In genomic region chr7:115941766-115942165, GRCm38 (mm10) we compare ENCODE assay signal across 8 mouse cellular contexts.
DNase-seq lines count a peak whose midpoint lies in the region; ATAC-seq and TF ChIP-seq lines count a peak whose summit lies in the region.

No protein-coding gene starts in this region.

- ATAC-seq in granulocyte monocyte progenitor cell, adult 5-6 weeks (replicated peaks; ENCODE audit: poor library complexity, severe bottlenecking) = peak; percentile 59
- peak; percentile 95 for ATAC-seq in megakaryocyte progenitor cell, adult 5-6 weeks (replicated peaks; ENCODE audit: poor library complexity)

- no peak overlapping the region for H3K27ac ChIP-seq in thymus, adult 2 months (ENCODE audit: control insufficient read depth, insufficient read depth, low read length)

- no peak overlapping the region for H3K4me3 ChIP-seq in thymus, adult 2 months (ENCODE audit: control insufficient read depth, insufficient read depth, low read length)

- H3K27me3 ChIP-seq in thymus, adult 2 months (ENCODE audit: control insufficient read depth, insufficient read depth, low read length) = no peaks in the 10 kb centered on the region

- no peaks in the 10 kb centered on the region for H3K36me3 ChIP-seq in thymus, adult 2 months (ENCODE audit: control insufficient read depth, insufficient read depth, low read length)

- 36% methylated on average over 6 of the region's 6 CpGs for WGBS in thymus, adult 2 months

- TF ChIP-seq POLR2A in thymus, adult 2 months (IDR thresholded peaks at IDR 0.05; ENCODE audit: control insufficient read depth, extremely low read depth, insufficient read depth, low read length, poor library complexity) = no peak

- H3K4me1 ChIP-seq in thymus, adult 2 months (replicated peaks; ENCODE audit: control insufficient read depth, insufficient read depth, low read length) = no peaks in the 10 kb centered on the region

- TF ChIP-seq CTCF in thymus, adult 2 months (IDR thresholded peaks at IDR 0.05; ENCODE audit: borderline replicate concordance, control insufficient read depth, extremely low read depth, insufficient read depth, low read length, poor library complexity) = no peak

- peak; percentile 4 for DNase-seq in kidney, postnatal 4 days
- no peak for DNase-seq in kidney, adult 9 months
- peak; percentile 51 for DNase-seq in c-Kit-negative CD71-positive TER-119-positive erythroid progenitor cells, embryonic 14.5 days (ENCODE audit: low read depth, low spot score)
- DNase-seq in thymus, adult 2 months = no peak
- no peak for DNase-seq in adrenal gland, postnatal 14 days
- DNase-seq in cerebellum, postnatal 14 days = no peak

Comparison
In these comparisons a context has a peak if more than half of its experiments do, and no peak if none do; other contexts are left out.
1. DNase-seq: peak in kidney, postnatal 4 days (2 of 2) and c-Kit-negative CD71-positive TER-119-positive erythroid progenitor cells, embryonic 14.5 days (single experiment); none in kidney, adult 9 months (single experiment), thymus, adult 2 months (single experiment), adrenal gland, postnatal 14 days (single experiment) and cerebellum, postnatal 14 days (0 of 2).